Mouse (Mus musculus): ENCODE results near the gene Zfp429.

DNA sequence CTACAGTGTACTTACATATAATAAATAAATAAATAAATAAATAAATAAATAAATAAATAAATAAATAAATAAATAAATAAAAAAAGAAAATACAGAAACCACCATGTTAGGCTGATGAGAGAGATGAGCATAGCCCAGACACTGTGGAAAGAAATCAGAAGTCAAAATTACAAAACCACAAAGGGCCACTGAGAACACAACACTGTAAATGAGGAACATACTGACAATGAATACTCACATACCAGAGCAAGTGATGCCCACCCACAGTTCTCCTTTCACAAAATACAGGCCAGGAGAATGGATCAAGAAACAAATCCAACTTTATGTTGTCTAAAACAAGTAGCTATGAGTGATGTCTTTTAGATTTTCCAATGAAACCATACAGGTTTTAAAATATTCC lies 47.8 kb downstream of the Zfp429 start:
- TF ChIP-seq CTCF (IDR thresholded peaks at IDR 0.05; ENCODE audit: control insufficient read depth, insufficient read depth, insufficient replicate concordance, low read depth, low read length), result no peak
- TF ChIP-seq POLR2A (IDR thresholded peaks at IDR 0.05; ENCODE audit: control insufficient read depth, low read depth, low read length), result no peak
